Mouse (Mus musculus) cerebellum, adult 9-10 months (tissue): ENCODE measurements at regions not wholly inside any gene's neighbourhood (a gene's known extent, or its start where the extent isn't known, plus 50 kb on each side); places are given as distances from the start of the nearest gene placed in this dataset.
A peak's percentile ranks its signal among the peaks of the same experiment; 100 is the strongest.

Source experiments
- DNase-seq: peaks from one replicate; pipeline ENCODE4 v3.0.0; 2022

GRCm38 (mm10) chr5:62545785-62546184 is 220.2 kb downstream of the Arap2 start:
- no peak for DNase-seq

GRCm38 (mm10) chr5:62539304-62539703 is 226.7 kb downstream of the Arap2 start:
- DNase-seq = no peak

DNA sequence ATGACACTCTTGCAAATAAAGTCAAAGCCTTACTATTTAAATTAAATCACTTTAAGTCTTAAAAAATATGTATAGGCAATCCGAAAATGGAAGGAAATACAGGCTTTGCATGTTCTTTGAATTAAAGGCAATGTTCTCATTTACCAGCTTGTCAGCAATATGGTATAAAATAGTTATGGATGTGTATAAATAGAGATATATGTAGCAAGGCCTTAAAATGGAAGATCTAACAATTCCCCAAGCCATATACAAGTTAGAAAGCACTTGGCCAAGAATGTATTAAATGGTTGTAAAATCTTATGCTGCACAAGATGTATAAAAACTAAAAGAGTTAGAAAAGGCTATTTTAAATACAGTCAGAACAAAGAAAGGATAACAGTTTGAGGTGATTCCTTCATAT is 254.1 kb downstream of the Arap2 start:
- DNase-seq = no peak

DNA sequence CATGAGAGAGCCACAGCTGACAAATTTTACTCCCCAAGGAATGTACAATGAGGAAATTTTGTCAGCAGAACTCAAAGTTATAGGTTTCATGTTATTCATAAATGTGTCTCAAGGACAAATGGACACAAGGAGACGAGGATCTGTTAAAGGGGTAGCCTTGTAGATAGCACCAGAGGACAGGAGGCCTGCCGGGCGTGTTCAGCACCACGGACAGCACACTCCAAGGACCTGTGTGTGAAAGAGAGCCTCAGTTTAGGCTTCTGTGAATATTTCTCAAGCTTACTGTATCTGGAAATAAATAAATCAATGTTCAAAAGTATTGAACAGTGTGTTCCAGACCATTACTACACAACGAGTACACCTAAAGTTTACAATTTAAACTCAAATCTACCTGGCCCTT is 282.4 kb downstream of the Arap2 start:
- no peak for DNase-seq

GRCm38 (mm10) chr5:62480967-62481366 is 285.0 kb downstream of the Arap2 start:
- peak; percentile 7 for DNase-seq

DNA sequence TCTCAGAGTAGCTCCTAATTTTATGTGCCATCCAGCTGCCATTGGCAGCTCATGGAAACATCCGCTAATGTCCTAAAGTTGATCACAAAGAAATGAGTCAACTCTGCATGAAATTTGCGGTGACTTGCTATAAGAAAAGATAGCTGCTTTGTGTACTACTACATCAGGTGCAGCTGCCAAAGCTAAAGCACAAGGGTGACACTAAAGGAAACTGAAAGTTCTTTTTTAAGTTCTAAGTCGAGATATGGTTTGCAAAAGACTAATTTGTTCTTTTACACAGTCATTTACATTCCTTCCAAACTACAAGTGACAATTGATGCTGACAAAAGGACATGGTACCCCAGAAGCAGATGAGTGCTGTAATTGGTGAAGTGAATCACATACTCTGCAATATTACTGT is 292.5 kb downstream of the Arap2 start:
- no peak for DNase-seq

- DNase-seq = no peak
Measured at GRCm38 (mm10) chr5:62466802-62467201, 299.2 kb downstream of the Arap2 start.

DNA sequence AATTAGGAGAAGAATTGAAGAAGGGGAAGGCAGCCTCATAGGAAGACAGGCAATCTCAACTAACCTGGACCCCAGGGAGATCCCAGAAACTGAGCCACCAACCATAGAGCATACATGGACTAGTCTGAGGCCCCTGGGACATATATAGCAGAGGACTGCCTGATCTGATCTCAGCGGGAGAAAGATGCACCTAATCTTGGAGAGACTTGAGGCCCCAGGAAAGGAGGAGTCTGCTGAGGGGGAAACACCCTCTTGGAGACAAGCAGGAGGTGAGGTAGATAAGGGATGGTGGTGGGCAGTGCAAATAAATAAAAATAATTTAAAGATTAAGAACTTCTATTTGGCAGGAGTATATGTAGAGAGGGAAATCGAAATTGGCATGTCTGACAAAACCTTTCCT is 303.4 kb downstream of the Arap2 start:
- DNase-seq = no peak
